Comparison of ENCODE assay signal across 9 mouse cellular contexts in genomic region chrX:11840319-11841035, GRCm38 (mm10).
DNase-seq lines count a peak whose midpoint lies in the region; ATAC-seq lines count a peak whose summit lies in the region.
"Had no signal": no experiment of that assay in that cellular context is flagged by ENCODE, and none has a peak within 500 bp of the region (broad histone marks: within the 10 kb centered on the region; RNA-seq: fewer than 3 reads in every experiment).

No protein-coding gene starts in this region.

- H3K4me3 ChIP-seq in hindbrain, embryonic 10.5 days, result no peak overlapping the region
- H3K4me3 ChIP-seq in hindbrain, embryonic 12.5 days, result no peak overlapping the region
- H3K4me3 ChIP-seq in heart, embryonic 11.5 days (ENCODE audit: low read depth, low read length), result no peak overlapping the region
- H3K4me3 ChIP-seq in forebrain, embryonic 15.5 days, result no peak overlapping the region

- H3K9ac ChIP-seq in hindbrain, embryonic 12.5 days, result no peak overlapping the region
- 0 out of 2 replicates have a peak overlapping the region, but pooled peaks have one; percentile 10 for H3K9ac ChIP-seq in heart, embryonic 11.5 days (ENCODE audit: low read depth, low read length)
- H3K9ac ChIP-seq in forebrain, embryonic 15.5 days (replicated peaks), result no peak overlapping the region

- WGBS in hindbrain, embryonic 10.5 days, result 56% methylated on average over 11 of the region's 11 CpGs
- 54% methylated on average over 11 of the region's 11 CpGs for WGBS in hindbrain, embryonic 12.5 days
- 55% methylated on average over 11 of the region's 11 CpGs for WGBS in heart, embryonic 11.5 days (ENCODE audit: insufficient replicate concordance)
- 64% methylated on average over 11 of the region's 11 CpGs for WGBS in forebrain, embryonic 15.5 days

- H3K9me3 ChIP-seq in hindbrain, embryonic 10.5 days, result no peaks in the 10 kb centered on the region
- H3K9me3 ChIP-seq in hindbrain, embryonic 12.5 days (replicated peaks), result no peaks in the 10 kb centered on the region
- H3K9me3 ChIP-seq in heart, embryonic 11.5 days (replicated peaks; ENCODE audit: control insufficient read depth, low read length), result no peaks in the 10 kb centered on the region
- H3K9me3 ChIP-seq in forebrain, embryonic 15.5 days, result no peaks in the 10 kb centered on the region
- H3K9me3 ChIP-seq: megakaryocyte, embryonic 14.5 days had no signal

- no peak for DNase-seq in hindbrain, embryonic 10.5 days (ENCODE audit: low spot score)
- peak; percentile 22 for DNase-seq in adrenal gland, adult 8-10 months
- peak; percentile 41 for DNase-seq in kidney, postnatal 36 days
- no peak for DNase-seq in B cell, adult 2 months

- H3K27ac ChIP-seq in hindbrain, embryonic 10.5 days, result 0 out of 2 replicates have a peak overlapping the region, but pooled peaks have one; percentile 23
- H3K27ac ChIP-seq in hindbrain, embryonic 12.5 days, result no peak overlapping the region
- H3K27ac ChIP-seq in heart, embryonic 11.5 days (ENCODE audit: low read depth, low read length), result peak overlapping the region; percentile 83; the same call in 1 of the 2 replicates
- H3K27ac ChIP-seq in forebrain, embryonic 15.5 days (replicated peaks), result no peak overlapping the region

- no peaks in the 10 kb centered on the region for H3K36me3 ChIP-seq in hindbrain, embryonic 10.5 days
- H3K36me3 ChIP-seq in hindbrain, embryonic 12.5 days, result no peaks in the 10 kb centered on the region
- no peaks in the 10 kb centered on the region for H3K36me3 ChIP-seq in heart, embryonic 11.5 days (ENCODE audit: control insufficient read depth, insufficient read depth, low read length)
- no peaks in the 10 kb centered on the region for H3K36me3 ChIP-seq in forebrain, embryonic 15.5 days

- peaks cover 22% of the 10 kb centered on the region for H3K4me1 ChIP-seq in hindbrain, embryonic 10.5 days (replicated peaks)
- H3K4me1 ChIP-seq in hindbrain, embryonic 12.5 days, result peaks cover 5% of the 10 kb centered on the region; the same call in 1 of the 2 replicates
- H3K4me1 ChIP-seq in heart, embryonic 11.5 days (ENCODE audit: control insufficient read depth, insufficient read depth, low read length), result peaks cover 8% of the 10 kb centered on the region; the same call in 1 of the 2 replicates
- H3K4me1 ChIP-seq in forebrain, embryonic 15.5 days, result peaks cover 8% of the 10 kb centered on the region

- no peak for ATAC-seq in hindbrain, embryonic 12.5 days (ENCODE audit: low FRiP score)
- ATAC-seq in heart, embryonic 11.5 days (replicated peaks; ENCODE audit: insufficient number of reproducible peaks, low FRiP score, low TSS enrichment), result no peak
- no peak for ATAC-seq in forebrain, embryonic 15.5 days (replicated peaks)
- ATAC-seq in megakaryocyte progenitor cell, adult 5-6 weeks (replicated peaks; ENCODE audit: poor library complexity), result no peak

- H3K4me2 ChIP-seq in hindbrain, embryonic 12.5 days (replicated peaks), result no peak overlapping the region
- no peak overlapping the region for H3K4me2 ChIP-seq in heart, embryonic 11.5 days
- H3K4me2 ChIP-seq in forebrain, embryonic 15.5 days (replicated peaks), result no peak overlapping the region

- peaks cover 69% of the 10 kb centered on the region for H3K27me3 ChIP-seq in hindbrain, embryonic 10.5 days (ENCODE audit: insufficient read depth, poor library complexity, severe bottlenecking)
- peaks cover 20% of the 10 kb centered on the region; the same call in 1 of the 2 replicates for H3K27me3 ChIP-seq in hindbrain, embryonic 12.5 days
- H3K27me3 ChIP-seq in heart, embryonic 11.5 days (ENCODE audit: control insufficient read depth, insufficient read depth, low read length), result peaks cover 6% of the 10 kb centered on the region
- H3K27me3 ChIP-seq in forebrain, embryonic 15.5 days, result no peaks in the 10 kb centered on the region

Comparison
In these comparisons a context has a peak if more than half of its experiments do, and no peak if none do; other contexts are left out.
1. H3K27ac ChIP-seq: peak in hindbrain, embryonic 10.5 days (single experiment) and heart, embryonic 11.5 days (single experiment); none in hindbrain, embryonic 12.5 days (single experiment) and forebrain, embryonic 15.5 days (single experiment).
2. DNase-seq: peak in adrenal gland, adult 8-10 months (single experiment) and kidney, postnatal 36 days (2 of 2); none in hindbrain, embryonic 10.5 days (single experiment) and B cell, adult 2 months (0 of 2).